Mouse (Mus musculus) MEL (cell line): ENCODE measurements around the gene Elovl3.

Experiments used
- CTCF ChIP-seq, 3 experiments: IDR thresholded peaks in 2 of 3; conservative IDR thresholded peaks in 1 of 3; 2 replicates each; pipeline ENCODE4 v1.5.1; 2011 to 2012; ENCODE audit warnings: low read length in 3 of 3, low read depth in 2 of 3, mild to moderate bottlenecking in 2 of 3, improper control_type of control experiment in 1 of 3, inconsistent platforms in 1 of 3, mixed read lengths in 1 of 3, moderate library complexity in 1 of 3; ENCODE audit not compliant: control insufficient read depth in 1 of 3, insufficient read depth in 1 of 3, poor library complexity in 1 of 3, severe bottlenecking in 1 of 3
- EP300 ChIP-seq, 2 experiments: IDR thresholded peaks; 2 replicates each; pipeline ENCODE4 v1.6.1; 2011; ENCODE audit warnings: improper control_type of control experiment in 2 of 2, low read length in 2 of 2, low read depth in 1 of 2, mild to moderate bottlenecking in 1 of 2
- ETS1 ChIP-seq: IDR thresholded peaks from 2 replicates; pipeline ENCODE4 v1.6.1; 2012; ENCODE audit warnings: low read depth, mild to moderate bottlenecking, inconsistent platforms, low read length, improper control_type of control experiment, moderate library complexity
- HCFC1 ChIP-seq: IDR thresholded peaks from 2 replicates; pipeline ENCODE4 v1.6.1; 2012; ENCODE audit warnings: low read depth, mild to moderate bottlenecking, inconsistent platforms, low read length, improper control_type of control experiment, moderate library complexity
- MAFK ChIP-seq: IDR thresholded peaks from 2 replicates; pipeline ENCODE4 v1.6.1; 2011; ENCODE audit warnings: low read depth, mild to moderate bottlenecking, low read length, improper control_type of control experiment, borderline replicate concordance
- MXI1 ChIP-seq: IDR thresholded peaks from 2 replicates; pipeline ENCODE4 v1.6.1; 2011; ENCODE audit warnings: mild to moderate bottlenecking, low read depth, low read length, improper control_type of control experiment
- POLR2A ChIP-seq, 2 experiments: IDR thresholded peaks; 2 replicates each; pipeline ENCODE4 v1.6.1; 2011 to 2012; ENCODE audit warnings: low read length in 2 of 2, mild to moderate bottlenecking in 2 of 2, control low read depth in 1 of 2, improper control_type of control experiment in 1 of 2, low read depth in 1 of 2, moderate library complexity in 1 of 2; ENCODE audit not compliant: control insufficient read depth in 1 of 2, insufficient read depth in 1 of 2, poor library complexity in 1 of 2
- RCOR1 ChIP-seq: IDR thresholded peaks from 2 replicates; pipeline ENCODE4 v1.6.1; 2012; ENCODE audit warnings: low read depth, mild to moderate bottlenecking, inconsistent platforms, low read length, improper control_type of control experiment
- SIN3A ChIP-seq: IDR thresholded peaks from 2 replicates; pipeline ENCODE4 v1.6.1; 2012; ENCODE audit warnings: low read length, improper control_type of control experiment, inconsistent platforms
- TBP ChIP-seq: IDR thresholded peaks from 2 replicates; pipeline ENCODE4 v1.8.0; 2011; ENCODE audit warnings: low read depth, low read length, improper control_type of control experiment
- ZC3H11A ChIP-seq: IDR thresholded peaks from 2 replicates; pipeline ENCODE4 v1.6.1; 2012; ENCODE audit warnings: low read depth, mild to moderate bottlenecking, inconsistent platforms, low read length, improper control_type of control experiment
- ZKSCAN1 ChIP-seq: IDR thresholded peaks from 2 replicates; pipeline ENCODE4 v1.6.1; 2012; ENCODE audit warnings: low read depth, mild to moderate bottlenecking, inconsistent platforms, low read length, improper control_type of control experiment, moderate library complexity

DNA sequence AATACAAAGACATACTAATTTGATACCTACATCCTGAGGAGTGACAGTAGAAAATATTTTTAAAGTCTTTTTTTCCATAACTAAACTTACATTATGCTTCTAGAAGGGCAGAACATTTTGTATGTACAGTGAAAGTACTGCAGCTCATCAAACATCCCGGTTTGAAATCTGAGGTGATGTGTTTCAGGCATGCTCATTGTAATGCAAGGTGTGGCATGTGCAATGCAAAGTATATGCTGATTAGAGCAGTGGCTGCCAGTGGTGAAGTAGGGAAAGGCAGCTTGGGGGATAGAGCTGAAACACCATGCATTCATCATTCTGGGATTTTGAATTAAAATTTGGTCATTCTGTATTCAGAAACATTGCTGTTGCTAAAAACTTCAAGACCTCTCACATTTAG is 38.2 kb downstream of the Elovl3 start:
- TF ChIP-seq POLR2A (IDR thresholded peaks at IDR 0.05; ENCODE audit: control insufficient read depth in 1 of 2, insufficient read depth in 1 of 2, low read depth in 1 of 2, low read length in 2 of 2, poor library complexity in 1 of 2): no peak
- no peak for TF ChIP-seq SIN3A
- TF ChIP-seq MAFK: no peak
- TF ChIP-seq CTCF (IDR thresholded peaks at IDR 0.05 in 2 of 3, conservative IDR thresholded peaks at IDR 0.05 in 1 of 3; ENCODE audit: control insufficient read depth in 1 of 3, insufficient read depth in 1 of 3, low read depth in 2 of 3, low read length in 3 of 3, poor library complexity in 1 of 3, severe bottlenecking in 1 of 3): no peak
- no peak for TF ChIP-seq ZKSCAN1
- TF ChIP-seq TBP: no peak
- no peak for TF ChIP-seq RCOR1
- TF ChIP-seq HCFC1: no peak
- no peak for TF ChIP-seq ETS1
- TF ChIP-seq EP300 (IDR thresholded peaks at IDR 0.05; ENCODE audit: low read depth in 1 of 2, low read length in 2 of 2): no peak
- TF ChIP-seq MXI1: no peak
- no peak for TF ChIP-seq ZC3H11A
